Mouse (Mus musculus) thymus, adult 2 months (tissue): ENCODE results near the gene Lhb. TPM values are rescaled to one million over a fixed set of nuclear protein-coding genes. Genes with fewer than 3 reads are reported as not detected.
A peak's percentile ranks its signal among the peaks of the same experiment; 100 is the strongest.

Experiments used
- DNase-seq: peaks from one replicate; pipeline ENCODE4 v3.0.0; 2021
- H3K27ac ChIP-seq: fragments of 200-500 bp; 2 replicates; pipeline ENCODE4 v1.5.1; 2012; ENCODE audit warnings: low read length, control low read depth; ENCODE audit not compliant: control insufficient read depth, insufficient read depth
- H3K27me3 ChIP-seq: fragments of 200-500 bp; 2 replicates; pipeline ENCODE4 v1.6.1; 2012; ENCODE audit warnings: mild to moderate bottlenecking, low read length, moderate library complexity, mixed read lengths; ENCODE audit not compliant: control insufficient read depth, insufficient read depth
- H3K36me3 ChIP-seq: fragments of 200-500 bp; 2 replicates; pipeline ENCODE4 v1.6.1; 2012; ENCODE audit warnings: mild to moderate bottlenecking, low read length, moderate library complexity; ENCODE audit not compliant: control insufficient read depth, insufficient read depth
- H3K4me1 ChIP-seq: fragments of 200-500 bp; replicated peaks from 2 replicates; pipeline ENCODE4 v1.6.1; 2012; ENCODE audit warnings: low read length; ENCODE audit not compliant: control insufficient read depth, insufficient read depth
- H3K4me3 ChIP-seq: fragments of 200-500 bp; 2 replicates; pipeline ENCODE4 v1.5.1; 2012; ENCODE audit warnings: mild to moderate bottlenecking, low read length, control low read depth, moderate library complexity; ENCODE audit not compliant: control insufficient read depth, insufficient read depth
- CTCF ChIP-seq: fragments of 200-500 bp; IDR thresholded peaks from 2 replicates; pipeline ENCODE4 v1.5.1; 2012; ENCODE audit warnings: mild to moderate bottlenecking, control low read depth, low read length, moderate library complexity, borderline replicate concordance; ENCODE audit not compliant: control insufficient read depth, poor library complexity, insufficient read depth; ENCODE audit errors: extremely low read depth
- POLR2A ChIP-seq: fragments of 200-500 bp; IDR thresholded peaks from 2 replicates; pipeline ENCODE4 v1.6.1; 2012; ENCODE audit warnings: mild to moderate bottlenecking, low read length, control low read depth, moderate library complexity; ENCODE audit not compliant: control insufficient read depth, poor library complexity, insufficient read depth; ENCODE audit errors: extremely low read depth
- WGBS: fragments of 180-500 bp; shearing (Covaris S2); methylation state at CpG from one replicate; pipeline ENCODE4 v1.1.7; 2018; 5-methylcytosine and 5-hydroxymethylcytosine counted together
- polyA plus RNA-seq: library from polyadenylated mRNA; depleted of rRNA; stranded (reverse); fragments of >200 nt; gene quantifications from 2 replicates; pipeline ENCODE4 v1.2.3, GENCODE M21; 2012

Lhb gene
- polyA plus RNA-seq, 1 experiment = 0.80 TPM

DNA sequence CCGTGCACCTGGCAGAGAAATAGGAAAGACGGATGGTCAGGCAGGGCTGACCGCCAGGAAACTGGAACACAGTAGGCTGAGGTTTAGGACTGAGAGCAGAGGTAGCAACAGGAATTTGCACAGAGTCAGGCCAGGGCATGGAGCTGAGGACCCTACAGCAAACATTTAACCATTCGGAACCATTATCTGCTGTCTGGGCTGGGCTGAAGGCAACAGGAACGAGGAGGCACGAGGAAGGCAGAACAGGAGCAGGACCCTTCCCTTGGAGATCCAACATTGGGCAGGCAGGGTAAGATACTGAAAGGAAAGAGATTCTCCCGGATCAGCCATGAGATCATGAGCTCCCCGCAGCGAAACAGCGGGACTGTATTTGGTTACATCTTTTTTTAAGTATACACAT, 12.8 kb upstream of the Lhb start:
- no peak for DNase-seq
- no peak overlapping the region for H3K27ac ChIP-seq
- WGBS = 83% methylated on average over 10 of the region's 10 CpGs
- H3K4me1 ChIP-seq = peaks cover 6% of the 10 kb centered on the region; the same call in 1 of the 2 replicates
- H3K36me3 ChIP-seq = no peaks in the 10 kb centered on the region
- H3K4me3 ChIP-seq = no peak overlapping the region
- peaks cover 19% of the 10 kb centered on the region for H3K27me3 ChIP-seq
- TF ChIP-seq CTCF (no peak), POLR2A (no peak)

DNA sequence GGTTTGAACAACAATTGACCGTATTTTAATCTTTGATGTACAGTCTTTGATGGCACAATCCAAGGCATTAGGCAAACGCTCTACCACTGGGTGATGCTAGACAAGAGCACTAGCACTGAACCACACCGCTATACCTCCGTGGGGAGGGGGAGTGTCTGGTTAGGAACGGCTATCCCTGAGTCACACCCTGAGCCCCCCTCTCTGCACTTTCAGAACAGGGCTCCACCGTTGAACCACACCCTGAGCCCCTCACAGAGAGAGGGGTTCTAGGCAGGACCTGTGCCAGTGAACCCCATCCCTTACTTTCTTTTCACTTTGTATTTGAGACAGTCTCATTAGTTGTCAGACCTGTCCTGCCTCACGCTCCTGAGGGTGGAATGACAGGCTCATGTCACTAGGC, 12.3 kb upstream of the Lhb start:
- Histone ChIP-seq H3K27me3 (peaks cover 22% of the 10 kb centered on the region), H3K27ac (no peak overlapping the region), H3K4me1 (peaks cover 8% of the 10 kb centered on the region), H3K36me3 (no peaks in the 10 kb centered on the region), H3K4me3 (no peak overlapping the region)
- no peak for DNase-seq
- TF ChIP-seq CTCF (no peak), POLR2A (no peak)
- WGBS = 78% methylated on average over 7 of the region's 7 CpGs

DNA sequence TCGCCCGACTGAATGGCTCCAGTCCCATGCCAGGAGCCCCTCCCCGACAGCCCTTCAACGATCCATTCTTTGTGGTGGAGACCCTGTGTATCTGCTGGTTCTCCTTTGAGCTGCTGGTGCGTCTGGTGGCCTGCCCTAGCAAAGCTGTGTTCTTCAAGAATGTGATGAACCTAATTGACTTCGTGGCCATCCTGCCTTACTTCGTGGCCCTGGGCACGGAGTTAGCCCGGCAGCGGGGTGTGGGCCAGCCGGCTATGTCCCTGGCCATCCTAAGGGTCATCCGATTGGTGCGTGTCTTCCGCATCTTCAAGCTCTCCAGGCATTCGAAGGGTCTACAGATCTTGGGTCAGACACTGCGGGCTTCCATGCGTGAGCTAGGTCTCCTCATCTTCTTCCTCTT, 11.7 kb upstream of the Lhb start:
- Histone ChIP-seq H3K4me1 (peaks cover 14% of the 10 kb centered on the region), H3K27ac (no peak overlapping the region), H3K27me3 (peaks cover 25% of the 10 kb centered on the region), H3K36me3 (no peaks in the 10 kb centered on the region), H3K4me3 (no peak overlapping the region)
- WGBS = 93% methylated on average over 17 of the region's 17 CpGs
- no peak for DNase-seq
- TF ChIP-seq CTCF (no peak), POLR2A (no peak)

DNA sequence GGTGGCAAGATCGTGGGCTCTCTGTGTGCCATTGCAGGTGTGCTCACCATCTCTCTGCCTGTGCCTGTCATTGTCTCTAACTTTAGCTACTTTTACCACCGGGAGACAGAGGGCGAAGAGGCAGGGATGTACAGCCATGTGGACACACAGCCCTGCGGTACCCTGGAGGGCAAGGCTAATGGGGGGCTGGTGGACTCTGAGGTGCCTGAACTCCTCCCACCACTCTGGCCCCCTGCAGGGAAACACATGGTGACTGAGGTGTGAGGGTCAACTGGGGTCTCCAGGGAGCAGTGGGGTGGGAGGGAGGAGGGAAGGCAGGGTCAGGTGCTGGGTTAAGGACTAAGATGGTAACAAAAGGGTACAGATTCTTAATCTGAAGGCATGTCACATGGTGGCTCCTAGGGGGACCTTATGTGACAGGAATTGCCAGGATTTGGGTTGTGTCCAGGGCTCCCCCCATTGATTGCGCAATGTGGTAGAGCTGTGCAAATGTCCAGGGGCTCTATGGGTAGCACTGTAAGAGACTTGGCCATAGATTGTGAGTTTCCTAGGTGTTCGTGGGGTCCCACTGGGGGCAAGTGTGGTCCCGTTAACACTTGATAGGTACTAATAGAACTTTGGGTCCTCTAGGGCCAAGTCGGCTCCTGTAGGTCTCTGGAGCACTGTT, 11.0 kb upstream of the Lhb start:
- no peak overlapping the region for H3K27ac ChIP-seq
- H3K27me3 ChIP-seq = peaks cover 25% of the 10 kb centered on the region
- WGBS = 91% methylated on average over 8 of the region's 8 CpGs
- H3K36me3 ChIP-seq = no peaks in the 10 kb centered on the region
- TF ChIP-seq POLR2A (no peak), CTCF (no peak)
- peaks cover 20% of the 10 kb centered on the region for H3K4me1 ChIP-seq
- no peak for DNase-seq
- H3K4me3 ChIP-seq = no peak overlapping the region

DNA sequence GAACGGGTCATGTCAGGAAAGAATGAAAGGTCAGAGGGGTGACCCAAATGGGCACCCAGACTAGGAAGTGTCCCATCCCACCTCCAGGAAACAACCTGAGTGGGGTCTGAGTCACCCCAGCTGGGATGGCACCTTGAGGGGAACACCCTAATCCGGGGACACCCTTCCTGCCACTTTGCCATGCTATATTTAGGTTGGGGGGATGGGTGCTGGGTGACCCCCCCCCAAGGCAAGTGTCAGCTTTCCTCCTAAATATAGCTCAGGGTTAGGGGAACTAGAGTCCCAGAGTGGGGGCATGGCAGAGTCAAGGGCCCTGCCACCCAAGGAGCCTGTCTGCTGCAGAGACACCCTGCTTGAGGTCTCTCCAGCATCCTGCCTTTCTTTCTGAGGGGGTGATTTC, 8.2 kb upstream of the Lhb start:
- Histone ChIP-seq H3K27ac (no peak overlapping the region), H3K36me3 (no peaks in the 10 kb centered on the region), H3K27me3 (peaks cover 18% of the 10 kb centered on the region), H3K4me3 (no peak overlapping the region), H3K4me1 (peaks cover 27% of the 10 kb centered on the region)
- DNase-seq = no peak
- WGBS = 51% methylated on average over 2 of the region's 2 CpGs
- TF ChIP-seq CTCF (no peak), POLR2A (no peak)

DNA sequence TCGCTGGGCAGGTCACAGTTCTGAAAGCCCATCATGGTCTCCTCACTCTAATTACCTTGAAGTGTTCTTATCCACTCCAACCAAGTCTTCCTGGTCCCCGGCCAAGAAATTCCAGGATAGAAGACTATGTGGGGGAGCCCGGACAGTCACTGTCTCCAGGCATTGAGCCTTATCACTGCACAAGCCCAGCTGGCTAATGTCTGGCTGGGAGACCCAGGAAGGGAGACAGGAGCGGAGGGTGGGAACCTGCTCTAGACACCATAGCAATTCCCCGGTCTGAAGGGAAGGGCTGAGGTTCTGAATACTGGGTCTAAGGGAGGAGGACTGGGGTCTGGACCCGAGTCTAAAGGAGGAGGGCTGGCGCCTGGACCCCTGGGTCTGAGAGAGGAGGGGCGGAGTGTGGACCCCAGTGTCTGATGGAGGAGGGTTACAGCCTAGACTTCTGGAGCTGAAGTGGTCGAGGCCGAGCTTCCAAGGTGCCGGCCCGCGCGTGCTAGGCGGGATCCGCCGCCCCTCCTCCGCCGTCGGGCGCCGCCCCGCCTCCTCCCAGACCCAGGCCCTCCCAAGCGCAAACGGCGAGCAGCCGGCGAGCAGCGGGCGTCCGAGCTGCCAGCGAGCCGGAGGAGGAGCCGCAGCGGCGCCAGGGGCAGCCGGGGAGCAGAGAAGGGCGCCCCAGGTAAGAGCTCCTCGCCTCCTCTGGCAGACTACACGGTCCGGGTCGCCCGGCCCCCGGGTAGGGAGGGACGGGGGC, 7.3 kb upstream of the Lhb start, which contains the start of gene Ntf5:
Gene Ntf5, plus strand, starts transcription at position 583 of the 751 bp plus-strand sequence.
- Histone ChIP-seq H3K27me3 (peaks cover 22% of the 10 kb centered on the region), H3K27ac (no peak within 1 kb of the TSS), H3K4me1 (peaks cover 27% of the 10 kb centered on the region), H3K36me3 (no peaks in the 10 kb centered on the region), H3K4me3 (peak within 1 kb of the TSS; percentile 32)
- DNase-seq = no peak
- TF ChIP-seq POLR2A = no peak
- no peak for TF ChIP-seq CTCF
- WGBS = 9% methylated on average over 45 of the region's 45 CpGs
